Mouse (Mus musculus) ovary, adult 18-20 months (tissue): Measurements from ENCODE around the gene Pabpc5.

Experiments
- DNase-seq: peaks from one replicate; pipeline ENCODE4 v3.0.0; 2022; ENCODE audit warnings: low spot score, mixed read lengths

The Pabpc5 gene

DNA sequence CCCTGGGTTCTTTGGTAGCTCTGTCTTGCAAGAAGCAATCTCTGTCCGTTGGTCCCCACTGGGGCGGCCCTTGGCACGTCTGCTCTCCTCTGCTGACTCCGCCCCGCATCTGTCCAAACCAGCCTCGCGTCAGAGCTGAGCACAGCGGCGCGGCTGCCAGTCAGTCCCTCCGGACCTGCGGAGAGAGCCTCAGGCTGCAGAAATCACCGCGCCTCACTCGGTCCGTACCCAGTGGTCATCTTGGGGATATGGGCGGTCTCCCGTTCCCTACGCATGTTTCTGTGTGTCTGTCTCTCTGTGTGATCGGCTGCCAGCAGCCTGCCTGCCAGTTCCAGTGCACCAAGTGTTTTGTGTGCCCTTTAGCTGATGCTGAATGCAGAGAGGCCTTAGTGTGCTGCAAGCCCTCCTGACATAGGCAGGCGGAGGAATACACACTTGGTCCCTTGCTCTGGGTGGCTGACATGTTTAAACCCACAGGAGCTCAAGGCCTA, at the start of gene Pabpc5:
TSS of gene Pabpc5 (plus strand) at position 116 of the 491 bp plus-strand sequence.
- DNase-seq, result peak; percentile 57

DNA sequence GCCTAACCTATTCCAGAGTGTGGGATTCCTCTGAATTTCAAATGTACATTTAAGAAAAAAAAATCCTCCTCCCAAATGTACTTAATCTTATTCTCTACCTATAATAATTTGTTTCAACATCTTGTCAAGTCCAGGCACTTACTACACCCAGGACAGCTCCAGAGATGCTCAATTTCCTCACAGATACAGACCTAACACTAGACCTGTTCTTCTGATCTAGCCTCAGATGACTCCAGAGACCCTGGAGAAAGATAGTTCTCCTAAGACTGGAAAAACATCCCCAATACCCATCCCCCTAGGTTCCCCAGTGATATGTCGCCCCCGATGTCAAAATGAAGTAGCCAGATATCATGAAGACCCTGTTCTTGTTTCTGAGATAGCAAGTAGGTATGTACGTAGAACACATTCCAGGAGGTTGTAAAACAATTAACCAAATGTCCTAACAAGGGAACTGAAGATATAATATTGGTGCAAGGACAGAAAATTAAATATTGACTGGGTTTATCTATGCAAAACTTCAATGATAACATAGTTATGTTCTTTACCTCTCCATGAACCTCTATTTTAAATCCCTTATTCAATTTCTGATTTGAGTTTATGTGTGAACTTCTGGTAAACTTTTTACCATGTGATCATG, 39.9 kb upstream of the Pabpc5 start:
- no peak for DNase-seq

DNA sequence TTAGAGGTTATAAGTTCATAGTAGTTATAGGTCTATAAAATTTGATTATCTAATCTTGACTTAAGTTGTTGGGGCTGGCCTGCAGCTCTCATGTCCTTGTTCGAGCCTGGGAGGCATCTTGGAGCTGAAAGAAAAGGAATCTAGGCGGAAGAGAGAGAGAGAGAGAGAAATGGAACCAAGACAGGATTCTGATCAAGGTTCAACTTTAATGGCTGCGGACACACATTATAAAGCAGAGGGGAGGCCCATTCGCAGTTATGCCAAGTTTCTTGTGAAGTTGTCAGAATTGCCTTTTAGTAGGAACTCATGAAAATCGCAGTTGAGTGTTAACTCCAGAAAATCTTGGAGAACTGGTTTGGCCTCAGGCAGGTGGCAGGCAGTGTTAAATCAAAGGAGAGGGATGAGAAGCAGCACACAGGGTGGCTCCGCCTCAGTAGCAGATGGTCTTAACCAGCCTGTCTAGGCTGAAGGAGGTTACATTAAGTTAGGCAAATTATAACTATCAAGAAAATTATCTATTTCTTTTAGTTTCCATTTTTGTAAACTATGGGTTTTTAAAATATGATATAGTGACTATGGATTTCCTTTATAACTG, 38.6 kb upstream of the Pabpc5 start:
- DNase-seq, result no peak

DNA sequence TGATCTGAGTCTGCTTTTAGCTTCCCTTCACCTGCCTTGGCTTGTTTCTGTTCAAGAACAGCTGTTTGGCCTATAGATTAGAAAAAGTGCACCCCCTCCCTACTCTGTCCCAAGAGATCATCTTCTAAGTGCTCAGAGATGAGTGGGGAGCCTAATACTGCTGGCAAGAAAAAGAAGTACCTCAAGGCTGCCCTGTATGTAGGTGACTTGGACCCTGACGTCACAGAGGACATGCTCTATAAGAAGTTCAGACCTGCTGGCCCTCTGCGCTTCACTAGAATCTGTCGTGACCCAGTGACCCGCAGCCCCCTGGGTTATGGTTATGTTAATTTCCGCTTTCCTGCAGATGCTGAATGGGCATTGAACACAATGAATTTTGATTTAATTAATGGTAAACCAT, 856 bp downstream of the Pabpc5 start:
- DNase-seq, result no peak
